Mouse (Mus musculus) embryonic stem cell, embryonic (primary cell): ENCODE data around the gene Rnf6.
"Not testable (repeated sequence)": the region's sequence is repeated elsewhere in the genome, so short reads cannot be mapped to it uniquely, and the experiment has no call there.

ENCODE experiments used
- CTCF ChIA-PET, 4 experiments: fragments of 300-600 bp in 2 of 4; fragments of 350-600 bp in 2 of 4; sonication (Branson Sonifier 250); formaldehyde crosslinking; loops; one replicate each; lab custom pipeline; 2022; ENCODE audit warnings: inconsistent platforms in 2 of 4; lab: Charles Lee
- POLR2A ChIA-PET, 4 experiments: fragments of 300-600 bp in 2 of 4; fragments of 350-600 bp in 2 of 4; sonication (Branson Sonifier 250); formaldehyde crosslinking; loops; one replicate each; lab custom pipeline; 2022; ENCODE audit warnings: antibody characterized with exemption in 4 of 4, inconsistent platforms in 1 of 4; lab: Charles Lee

The Rnf6 gene

DNA sequence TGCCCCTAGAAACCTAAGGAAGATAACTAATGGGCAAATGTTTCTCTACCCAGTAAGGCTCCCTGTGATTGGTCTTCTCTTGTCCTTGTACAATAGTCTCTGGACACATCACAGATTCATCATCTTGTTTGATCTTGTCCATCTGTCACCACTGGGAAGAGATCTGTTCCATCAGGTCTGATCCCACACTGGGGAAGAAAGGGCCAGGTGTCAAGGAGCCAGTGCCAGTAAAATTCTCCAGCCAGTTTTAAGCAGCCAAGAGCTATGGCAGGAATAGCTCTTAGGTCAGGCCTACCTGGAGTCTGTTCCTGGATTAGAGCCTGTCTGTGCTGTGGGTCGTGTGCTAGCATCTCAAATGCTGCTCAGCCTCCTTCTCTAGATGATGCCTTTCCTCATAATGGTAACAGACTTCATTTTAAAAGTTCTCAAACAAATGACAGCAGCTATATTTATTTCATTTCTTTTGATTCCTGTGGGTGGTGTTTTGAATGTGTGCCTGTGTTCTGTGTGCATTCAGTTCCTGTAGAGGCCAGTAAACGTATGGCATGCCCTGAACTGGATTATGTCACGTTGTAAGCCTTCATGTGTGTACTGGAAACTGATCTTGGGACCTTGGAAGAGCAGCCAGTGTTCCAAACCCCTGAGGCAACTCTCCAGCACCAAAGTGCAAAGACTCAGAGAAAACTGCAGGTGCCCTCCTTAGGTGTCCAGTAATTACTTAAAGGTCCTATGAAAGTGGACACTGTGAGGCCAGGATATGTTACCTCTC is 30.7 kb downstream of the Rnf6 start:
- CTCF ChIA-PET, result no interaction called here
- POLR2A ChIA-PET, result interaction anchor here in 1 of 4 experiments (1.1 kb wide), 1 partner anchor 51 kb away, joined by 3 read pairs; no protein-coding TSS in a partner anchor

DNA sequence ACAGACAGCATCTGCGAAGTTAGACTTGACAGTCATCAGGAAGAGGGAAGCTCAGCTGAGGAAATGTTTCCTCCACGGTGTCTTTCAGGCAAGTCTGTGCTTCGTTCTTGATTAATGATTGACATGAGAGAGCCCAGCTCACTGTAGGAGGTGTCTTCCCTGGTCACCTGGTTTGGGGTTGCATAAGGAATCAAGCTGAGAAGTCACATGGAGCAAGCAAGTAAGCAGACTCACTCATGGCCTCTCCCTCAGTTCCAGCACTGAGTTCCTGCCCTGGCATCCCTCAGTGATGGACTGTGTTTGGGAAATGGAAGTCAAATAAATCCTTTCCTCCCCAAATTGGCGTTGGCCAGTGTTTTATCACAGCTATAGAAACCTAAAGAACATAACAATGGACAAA is 31.3 kb downstream of the Rnf6 start:
- POLR2A ChIA-PET, result interaction anchor here in 1 of 4 experiments (1.1 kb wide), 1 partner anchor 52 kb away, joined by 3 read pairs; no protein-coding TSS in a partner anchor
- CTCF ChIA-PET, result no interaction called here

DNA sequence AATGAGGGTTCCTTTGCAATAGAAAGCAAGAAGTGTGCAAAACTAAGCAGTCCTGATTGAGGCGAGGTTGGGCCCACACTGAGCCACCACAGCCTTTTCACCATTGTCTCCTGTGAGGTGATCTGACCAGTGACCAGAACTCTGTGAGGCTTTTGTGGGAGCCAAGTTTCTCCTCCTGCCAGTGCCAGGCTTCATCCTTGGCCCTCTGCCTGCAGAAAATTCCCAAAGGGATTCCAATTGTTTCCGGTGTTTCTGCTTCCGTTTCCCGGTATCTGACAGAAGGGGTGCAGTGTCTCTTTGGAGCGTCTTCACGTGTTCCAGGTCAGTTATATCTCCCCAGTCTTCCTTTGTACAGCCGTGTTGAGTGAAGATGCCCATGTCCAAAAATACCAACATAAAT is 32.6 kb downstream of the Rnf6 start:
- ChIA-PET CTCF (interaction anchor here in 1 of 4 experiments (1.0 kb wide), 1 partner anchor 71 kb away, joined by 4 read pairs; no protein-coding TSS in a partner anchor), POLR2A (no interaction called here)

- ChIA-PET CTCF (interaction anchor here in 1 of 4 experiments (1.0 kb wide), 1 partner anchor 72 kb away, joined by 4 read pairs; no protein-coding TSS in a partner anchor), POLR2A (no interaction called here)
Measured at GRCm38 (mm10) chr5:146188144-146188543, 33.2 kb downstream of the Rnf6 start.

- CTCF ChIA-PET, POLR2A ChIA-PET: not testable (repeated sequence)
Measured at GRCm38 (mm10) chr5:146187441-146187840, 33.9 kb downstream of the Rnf6 start.

DNA sequence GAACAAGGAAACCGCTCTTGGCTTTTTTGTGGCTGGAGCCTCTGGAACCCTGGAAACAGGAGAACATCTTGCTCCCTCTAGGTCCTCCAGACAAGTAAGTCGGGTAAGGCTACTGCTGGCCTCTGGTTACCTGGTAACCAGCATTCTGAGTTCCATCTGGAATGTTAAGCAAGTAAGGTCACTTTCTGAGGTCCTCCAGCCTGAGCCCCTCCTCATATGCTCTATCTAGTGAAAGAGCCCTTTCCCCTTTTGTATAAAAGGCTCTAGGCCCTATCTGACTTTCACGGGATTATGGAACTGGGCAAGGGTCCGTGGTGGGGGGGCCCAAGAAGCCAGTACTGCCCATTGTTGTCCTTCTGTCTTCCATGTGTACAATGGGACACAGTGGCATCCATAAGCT is 36.2 kb downstream of the Rnf6 start, which contains the start of gene 1700001J03Rik:
TSS of gene 1700001J03Rik (minus strand) at position 101 of the 400 bp plus-strand sequence.
- POLR2A ChIA-PET, CTCF ChIA-PET: not testable (repeated sequence)

DNA sequence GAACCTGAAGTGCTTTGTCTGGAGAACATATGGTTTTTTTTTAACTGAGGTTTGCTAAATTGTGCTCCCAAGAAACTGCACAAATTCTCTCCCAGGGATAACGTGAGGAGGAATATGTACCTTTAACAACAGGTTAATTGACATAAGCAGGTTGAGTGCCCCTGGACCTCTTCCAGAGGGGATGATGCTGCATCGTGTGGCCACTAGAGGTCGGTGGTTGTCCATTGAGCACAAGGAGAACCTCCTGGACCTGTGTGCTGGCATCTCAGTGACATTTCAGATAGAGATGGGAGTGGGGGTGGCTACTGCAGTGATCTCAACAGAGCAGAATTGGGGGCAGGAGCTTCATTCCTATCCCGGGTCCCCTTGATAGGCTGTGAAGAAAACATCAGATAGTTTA is 48.6 kb downstream of the Rnf6 start:
- CTCF ChIA-PET, POLR2A ChIA-PET: not testable (repeated sequence)

- CTCF ChIA-PET, POLR2A ChIA-PET: not testable (repeated sequence)
Measured at GRCm38 (mm10) chr5:146170621-146171020, 50.7 kb downstream of the Rnf6 start, which contains the start of gene Gm6309. Gene Gm6309 (minus strand): TSS chr5:146170721.

- POLR2A ChIA-PET, result not testable (repeated sequence)
Measured at GRCm38 (mm10) chr5:146160439-146160838, 60.9 kb downstream of the Rnf6 start, which contains the start of gene Gm5565. Gene Gm5565 (minus strand): TSS chr5:146160539.

More at GRCm38 (mm10) chr5:146160439-146160838, 60.9 kb downstream of the Rnf6 start, which contains the start of gene Gm5565:
- CTCF ChIA-PET, result not testable (repeated sequence)
